Mouse (Mus musculus) heart, embryonic 16.5 days (tissue): ENCODE measurements around the gene Gabra1. TPM values are rescaled to one million over a fixed set of nuclear protein-coding genes. Genes with fewer than 3 reads are reported as not detected.

ENCODE experiments used
- ATAC-seq: fragments of 200-750 bp; cut with Nextera tagmentation; replicated peaks from 2 replicates; pipeline ENCODE4 v1.8.0; 2017; ENCODE audit warnings: moderate number of reproducible peaks; ENCODE audit not compliant: insufficient read depth, low FRiP score; ENCODE audit errors: extremely low read depth
- H3K27ac ChIP-seq: fragments of 300-500 bp; sonication (generic); 2 replicates; pipeline ENCODE4 v1.5.1; 2014; ENCODE audit warnings: mild to moderate bottlenecking, low read length, control low read depth, moderate library complexity
- H3K27me3 ChIP-seq: fragments of 300-500 bp; sonication (generic); 2 replicates; pipeline ENCODE4 v1.6.1; 2014; ENCODE audit warnings: low read length, mixed read lengths; ENCODE audit not compliant: control insufficient read depth, insufficient read depth
- H3K36me3 ChIP-seq: fragments of 300-500 bp; sonication (generic); 2 replicates; pipeline ENCODE4 v1.6.1; 2014; ENCODE audit not compliant: control insufficient read depth, insufficient read depth
- H3K4me1 ChIP-seq: fragments of 300-500 bp; sonication (generic); 2 replicates; pipeline ENCODE4 v1.6.1; 2014; ENCODE audit warnings: low read length, mixed read lengths; ENCODE audit not compliant: control insufficient read depth, insufficient read depth
- H3K4me2 ChIP-seq: fragments of 300-500 bp; sonication (generic); 2 replicates; pipeline ENCODE4 v1.6.1; 2014; ENCODE audit warnings: low read depth, mild to moderate bottlenecking, control low read depth, low read length
- H3K4me3 ChIP-seq: fragments of 300-500 bp; sonication (generic); 2 replicates; pipeline ENCODE4 v1.5.1; 2014; ENCODE audit warnings: mild to moderate bottlenecking, control low read depth, low read length
- H3K9ac ChIP-seq: fragments of 300-500 bp; sonication (generic); 2 replicates; pipeline ENCODE4 v1.6.1; 2014; ENCODE audit warnings: low read length, control low read depth
- H3K9me3 ChIP-seq: fragments of 300-500 bp; sonication (generic); replicated peaks from 2 replicates; pipeline ENCODE4 v1.6.1; 2016; ENCODE audit warnings: low read length; ENCODE audit not compliant: control insufficient read depth
- WGBS: fragments of 180-500 bp; shearing (Covaris S2); extraction: QIAGEN DNeasy Blood & Tissue Kit; methylation state at CpG from one replicate; pipeline ENCODE4 v1.1.7; 2014; 5-methylcytosine and 5-hydroxymethylcytosine counted together
- polyA plus RNA-seq: library from polyadenylated mRNA; unstranded; fragments of >200 nt; fragmentation: Nextera tagmentation; extraction: Ambion mirVana; gene quantifications from 2 replicates; pipeline ENCODE4 v1.2.1, GENCODE M21; 2015

The Gabra1 gene
- polyA plus RNA-seq, 1 experiment from 2014 or later = 0.79 TPM

- 78% methylated on average over 2 of the region's 2 CpGs for WGBS
- H3K9me3 ChIP-seq = no peaks in the 10 kb centered on the region
- H3K27me3 ChIP-seq = no peaks in the 10 kb centered on the region
- no peaks in the 10 kb centered on the region for H3K36me3 ChIP-seq
- no peak overlapping the region for H3K9ac ChIP-seq
- no peak overlapping the region for H3K4me2 ChIP-seq
- H3K4me3 ChIP-seq = no peak overlapping the region
- H3K4me1 ChIP-seq = no peaks in the 10 kb centered on the region
- H3K27ac ChIP-seq = no peak overlapping the region
- no peak for ATAC-seq
These were observed 87.2 kb downstream of the Gabra1 start for GRCm38 (mm10) chr11:42095556-42095955.

Other genes with a start within 250 kb of the Gabra1 start
- gene Gabrg2, start 182.1 kb downstream of the Gabra1 start, polyA plus RNA-seq = 0.07 and 0.09 TPM in 2 replicates
- gene Gabra6, start 138.1 kb upstream of the Gabra1 start, polyA plus RNA-seq = not detected in 2 replicates
- 0.53 and 0.74 TPM in 2 replicates for gene Gabrb2, start 236.8 kb upstream of the Gabra1 start, polyA plus RNA-seq